Mouse (Mus musculus): ENCODE data around the gene Itih3. TPM values are rescaled to one million over a fixed set of nuclear protein-coding genes. Genes with fewer than 3 reads are reported as not detected.

Itih3 gene
- total RNA-seq, 2 experiments from 2014 or later, result 8.8 to 8.9 TPM

- DNase-seq (ENCODE audit: low spot score in 2 of 2), result no peak
Measured at GRCm38 (mm10) chr14:30903036-30903435, 20.5 kb downstream of the Itih3 start.

GRCm38 (mm10) chr14:30902628-30903027 is 20.9 kb downstream of the Itih3 start:
- no peak for DNase-seq (ENCODE audit: low spot score in 2 of 2)

GRCm38 (mm10) chr14:30899972-30900371 is 23.6 kb downstream of the Itih3 start:
- DNase-seq (ENCODE audit: low spot score in 2 of 2), result no peak

GRCm38 (mm10) chr14:30888271-30888732 is 35.3 kb downstream of the Itih3 start:
- peak; percentile 24 to 38 for DNase-seq (ENCODE audit: low spot score in 2 of 2)

GRCm38 (mm10) chr14:30886204-30886603 is 37.4 kb downstream of the Itih3 start, which contains the start of gene Itih4:
TSS of gene Itih4 (plus strand) at chr14:30886476.
- DNase-seq (ENCODE audit: low spot score in 2 of 2), result no peak

- DNase-seq (ENCODE audit: low spot score in 2 of 2), result no peak
Measured at GRCm38 (mm10) chr14:30885298-30885697, 38.3 kb downstream of the Itih3 start.

GRCm38 (mm10) chr14:30881718-30882108 is 41.8 kb downstream of the Itih3 start:
- DNase-seq (ENCODE audit: low spot score in 2 of 2), result no peak

GRCm38 (mm10) chr14:30880811-30881717 is 42.5 kb downstream of the Itih3 start:
- DNase-seq (ENCODE audit: low spot score in 2 of 2), result peak; percentile 60 to 66

GRCm38 (mm10) chr14:30880251-30880650 is 43.3 kb downstream of the Itih3 start:
- no peak for DNase-seq (ENCODE audit: low spot score in 2 of 2)

- DNase-seq (ENCODE audit: low spot score in 2 of 2), result no peak
Measured at GRCm38 (mm10) chr14:30879794-30880193, 43.8 kb downstream of the Itih3 start.

GRCm38 (mm10) chr14:30878958-30879571 is 44.5 kb downstream of the Itih3 start, which contains the start of gene Mustn1:
TSS of gene Mustn1 (plus strand) at chr14:30879200.
- peak; percentile 20 to 39 for DNase-seq (ENCODE audit: low spot score in 2 of 2)

- no peak for DNase-seq (ENCODE audit: low spot score in 2 of 2)
Measured at GRCm38 (mm10) chr14:30877827-30878226, 45.7 kb downstream of the Itih3 start.

- DNase-seq (ENCODE audit: low spot score in 2 of 2), result no peak
Measured at GRCm38 (mm10) chr14:30876451-30876850, 47.1 kb downstream of the Itih3 start.

- no peak for DNase-seq (ENCODE audit: low spot score in 2 of 2)
Measured at GRCm38 (mm10) chr14:30875955-30876354, 47.6 kb downstream of the Itih3 start.

GRCm38 (mm10) chr14:30875130-30875865 is 48.3 kb downstream of the Itih3 start:
- no peak for DNase-seq (ENCODE audit: low spot score in 2 of 2)

GRCm38 (mm10) chr14:30874095-30874700 is 49.4 kb downstream of the Itih3 start:
- no peak for DNase-seq (ENCODE audit: low spot score in 2 of 2)

GRCm38 (mm10) chr14:30870206-30871147 is 53.1 kb downstream of the Itih3 start:
- DNase-seq (ENCODE audit: low spot score in 2 of 2), result no peak

- DNase-seq (ENCODE audit: low spot score in 2 of 2), result no peak
Measured at GRCm38 (mm10) chr14:30869391-30869801, 54.2 kb downstream of the Itih3 start.

GRCm38 (mm10) chr14:30868826-30869225 is 54.7 kb downstream of the Itih3 start:
- DNase-seq (ENCODE audit: low spot score in 2 of 2), result no peak

- DNase-seq (ENCODE audit: low spot score in 2 of 2), result peak; percentile 77 to 81
Measured at GRCm38 (mm10) chr14:30867042-30867441, 56.5 kb downstream of the Itih3 start.
